Mouse (Mus musculus): ENCODE results near the gene Hipk2.

Gene Hipk2

GRCm38 (mm10) chr6:38797548-38797947, 78.4 kb downstream of the Hipk2 start:
- H3K9me3 ChIP-seq (ENCODE audit: low read length) = no peaks in the 10 kb centered on the region
- no peaks in the 10 kb centered on the region for H3K4me1 ChIP-seq (replicated peaks; ENCODE audit: low read depth, low read length)
- no peaks in the 10 kb centered on the region for H3K27me3 ChIP-seq (ENCODE audit: insufficient read depth, low read length)
- no peak overlapping the region for H3K4me3 ChIP-seq (replicated peaks; ENCODE audit: low read length)
- TF ChIP-seq NANOG (IDR thresholded peaks at IDR 0.05; ENCODE audit: borderline replicate concordance, low read length) (no peak), POU5F1 (IDR thresholded peaks at IDR 0.05; ENCODE audit: borderline replicate concordance, low read length) (no peak), CTCF (conservative IDR thresholded peaks at IDR 0.05; ENCODE audit: low read length) (no peak)
- H3K36me3 ChIP-seq (ENCODE audit: insufficient read depth, low read length) = no peaks in the 10 kb centered on the region

GRCm38 (mm10) chr6:38796993-38797392, 79.0 kb downstream of the Hipk2 start:
- Histone ChIP-seq H3K4me3 (replicated peaks; ENCODE audit: low read length) (no peak overlapping the region), H3K4me1 (replicated peaks; ENCODE audit: low read depth, low read length) (no peaks in the 10 kb centered on the region), H3K27me3 (ENCODE audit: insufficient read depth, low read length) (no peaks in the 10 kb centered on the region), H3K36me3 (ENCODE audit: insufficient read depth, low read length) (no peaks in the 10 kb centered on the region), H3K9me3 (ENCODE audit: low read length) (no peaks in the 10 kb centered on the region)
- TF ChIP-seq CTCF (conservative IDR thresholded peaks at IDR 0.05; ENCODE audit: low read length) (no peak), POU5F1 (IDR thresholded peaks at IDR 0.05; ENCODE audit: borderline replicate concordance, low read length) (no peak), NANOG (IDR thresholded peaks at IDR 0.05; ENCODE audit: borderline replicate concordance, low read length) (no peak)

GRCm38 (mm10) chr6:38796388-38796787, 79.6 kb downstream of the Hipk2 start:
- TF ChIP-seq POU5F1 (IDR thresholded peaks at IDR 0.05; ENCODE audit: borderline replicate concordance, low read length) (no peak), CTCF (conservative IDR thresholded peaks at IDR 0.05; ENCODE audit: low read length) (no peak), NANOG (IDR thresholded peaks at IDR 0.05; ENCODE audit: borderline replicate concordance, low read length) (no peak)
- Histone ChIP-seq H3K4me3 (replicated peaks; ENCODE audit: low read length) (no peak overlapping the region), H3K36me3 (ENCODE audit: insufficient read depth, low read length) (no peaks in the 10 kb centered on the region), H3K4me1 (replicated peaks; ENCODE audit: low read depth, low read length) (no peaks in the 10 kb centered on the region), H3K27me3 (ENCODE audit: insufficient read depth, low read length) (no peaks in the 10 kb centered on the region), H3K9me3 (ENCODE audit: low read length) (no peaks in the 10 kb centered on the region)

- no peaks in the 10 kb centered on the region for H3K27me3 ChIP-seq (ENCODE audit: insufficient read depth, low read length)
- H3K4me3 ChIP-seq (replicated peaks; ENCODE audit: low read length) = no peak overlapping the region
- no peaks in the 10 kb centered on the region for H3K36me3 ChIP-seq (ENCODE audit: insufficient read depth, low read length)
- no peaks in the 10 kb centered on the region for H3K4me1 ChIP-seq (replicated peaks; ENCODE audit: low read depth, low read length)
- no peaks in the 10 kb centered on the region for H3K9me3 ChIP-seq (ENCODE audit: low read length)
- TF ChIP-seq CTCF (conservative IDR thresholded peaks at IDR 0.05; ENCODE audit: low read length) (no peak), POU5F1 (IDR thresholded peaks at IDR 0.05; ENCODE audit: borderline replicate concordance, low read length) (no peak), NANOG (IDR thresholded peaks at IDR 0.05; ENCODE audit: borderline replicate concordance, low read length) (no peak)
Observed at GRCm38 (mm10) chr6:38795096-38795816, 80.7 kb downstream of the Hipk2 start.

- Histone ChIP-seq H3K36me3 (ENCODE audit: insufficient read depth, low read length) (no peaks in the 10 kb centered on the region), H3K4me3 (replicated peaks; ENCODE audit: low read length) (no peak overlapping the region), H3K27me3 (ENCODE audit: insufficient read depth, low read length) (no peaks in the 10 kb centered on the region), H3K9me3 (ENCODE audit: low read length) (no peaks in the 10 kb centered on the region), H3K4me1 (replicated peaks; ENCODE audit: low read depth, low read length) (no peaks in the 10 kb centered on the region)
- TF ChIP-seq POU5F1 (IDR thresholded peaks at IDR 0.05; ENCODE audit: borderline replicate concordance, low read length) (no peak), CTCF (conservative IDR thresholded peaks at IDR 0.05; ENCODE audit: low read length) (no peak), NANOG (IDR thresholded peaks at IDR 0.05; ENCODE audit: borderline replicate concordance, low read length) (no peak)
Observed at GRCm38 (mm10) chr6:38792966-38793365, 83.0 kb downstream of the Hipk2 start.

- Histone ChIP-seq H3K9me3 (ENCODE audit: low read length) (no peaks in the 10 kb centered on the region), H3K36me3 (ENCODE audit: insufficient read depth, low read length) (no peaks in the 10 kb centered on the region)
- TF ChIP-seq NANOG (IDR thresholded peaks at IDR 0.05; ENCODE audit: borderline replicate concordance, low read length) = no peak
- TF ChIP-seq CTCF (conservative IDR thresholded peaks at IDR 0.05; ENCODE audit: low read length) = no peak
- no peak for TF ChIP-seq POU5F1 (IDR thresholded peaks at IDR 0.05; ENCODE audit: borderline replicate concordance, low read length)
Observed at GRCm38 (mm10) chr6:38789221-38789810, 86.6 kb downstream of the Hipk2 start.

GRCm38 (mm10) chr6:38787811-38788509, 88.0 kb downstream of the Hipk2 start:
- Histone ChIP-seq H3K9me3 (ENCODE audit: low read length) (no peaks in the 10 kb centered on the region), H3K36me3 (ENCODE audit: insufficient read depth, low read length) (no peaks in the 10 kb centered on the region), H3K27me3 (ENCODE audit: insufficient read depth, low read length) (no peaks in the 10 kb centered on the region), H3K4me1 (replicated peaks; ENCODE audit: low read depth, low read length) (no peaks in the 10 kb centered on the region), H3K4me3 (replicated peaks; ENCODE audit: low read length) (no peak overlapping the region)
- TF ChIP-seq NANOG (IDR thresholded peaks at IDR 0.05; ENCODE audit: borderline replicate concordance, low read length) = no peak
- TF ChIP-seq POU5F1 (IDR thresholded peaks at IDR 0.05; ENCODE audit: borderline replicate concordance, low read length) = no peak
- TF ChIP-seq CTCF (conservative IDR thresholded peaks at IDR 0.05; ENCODE audit: low read length) = no peak

More at GRCm38 (mm10) chr6:38789221-38789810, 86.6 kb downstream of the Hipk2 start:
- H3K27me3 ChIP-seq (ENCODE audit: insufficient read depth, low read length) = no peaks in the 10 kb centered on the region
- H3K4me3 ChIP-seq (replicated peaks; ENCODE audit: low read length) = no peak overlapping the region
- H3K4me1 ChIP-seq (replicated peaks; ENCODE audit: low read depth, low read length) = no peaks in the 10 kb centered on the region

- Histone ChIP-seq H3K27me3 (ENCODE audit: insufficient read depth, low read length) (no peaks in the 10 kb centered on the region), H3K36me3 (ENCODE audit: insufficient read depth, low read length) (no peaks in the 10 kb centered on the region), H3K4me1 (replicated peaks; ENCODE audit: low read depth, low read length) (no peaks in the 10 kb centered on the region), H3K4me3 (replicated peaks; ENCODE audit: low read length) (no peak overlapping the region), H3K9me3 (ENCODE audit: low read length) (no peaks in the 10 kb centered on the region)
- TF ChIP-seq CTCF (conservative IDR thresholded peaks at IDR 0.05; ENCODE audit: low read length) = no peak
- TF ChIP-seq POU5F1 (IDR thresholded peaks at IDR 0.05; ENCODE audit: borderline replicate concordance, low read length) = no peak
- no peak for TF ChIP-seq NANOG (IDR thresholded peaks at IDR 0.05; ENCODE audit: borderline replicate concordance, low read length)
Observed at GRCm38 (mm10) chr6:38787134-38787533, 88.8 kb downstream of the Hipk2 start.
